10 mouse cellular contexts compared by ENCODE assay signal in genomic region chr1:166794622-166795244, GRCm38 (mm10).
DNase-seq lines count a peak whose midpoint lies in the region; ATAC-seq and TF ChIP-seq lines count a peak whose summit lies in the region.
"Had no signal": no experiment of that assay in that cellular context is flagged by ENCODE, and none has a peak within 500 bp of the region (broad histone marks: within the 10 kb centered on the region; RNA-seq: fewer than 3 reads in every experiment).

No protein-coding gene starts in this region.

- no peaks in the 10 kb centered on the region for H3K9me3 ChIP-seq in heart, embryonic 11.5 days (replicated peaks; ENCODE audit: control insufficient read depth, low read length)
- H3K9me3 ChIP-seq: liver, embryonic 15.5 days had no signal

- TF ChIP-seq POLR2A in heart, adult 2 months (IDR thresholded peaks at IDR 0.05; ENCODE audit: insufficient read depth, low read depth, low read length), result no peak

- no peak overlapping the region for H3K4me2 ChIP-seq in heart, embryonic 11.5 days
- H3K4me2 ChIP-seq: liver, embryonic 15.5 days had no signal

- ATAC-seq in heart, embryonic 11.5 days (replicated peaks; ENCODE audit: insufficient number of reproducible peaks, low FRiP score, low TSS enrichment), result no peak
- ATAC-seq: Patski had no signal

- peak; percentile 61 for TF ChIP-seq CTCF in heart, adult 2 months (IDR thresholded peaks at IDR 0.05)

- 76% methylated on average over 14 of the region's 14 CpGs for WGBS in heart, adult 2 months
- 54% methylated on average over 14 of the region's 14 CpGs for WGBS in heart, embryonic 11.5 days (ENCODE audit: insufficient replicate concordance)

- H3K79me2 ChIP-seq in heart, adult 2 months (replicated peaks; ENCODE audit: control insufficient read depth, insufficient read depth, low read length), result no peaks in the 10 kb centered on the region

- H3K4me3 ChIP-seq in heart, adult 2 months, result no peak overlapping the region
- no peak overlapping the region for H3K4me3 ChIP-seq in heart, embryonic 11.5 days (ENCODE audit: low read depth, low read length)
- H3K4me3 ChIP-seq: liver, embryonic 15.5 days had no signal

- DNase-seq in heart, adult 2 months, result no peak
- DNase-seq in right cerebral cortex, postnatal 4 days, result peak; percentile 8
- no peak for DNase-seq in right cerebral cortex, postnatal 25 days
- peak; percentile 34 for DNase-seq in embryo, embryonic 10.5 days (ENCODE audit: low spot score)
- no peak for DNase-seq in thymus, postnatal 25 days
- DNase-seq in right cerebral cortex, postnatal 36 days (ENCODE audit: low spot score in 2 of 2), result no peak
- DNase-seq in urinary bladder, postnatal 14 days (ENCODE audit: low spot score), result no peak

- intact Hi-C loops in heart, adult 2 months (cut with DNase I), result loop anchor here (10.0 kb wide), 1 partner anchor 540 kb away; no protein-coding TSS in a partner anchor

- H3K9ac ChIP-seq in heart, adult 2 months (ENCODE audit: low read depth, low read length), result no peak overlapping the region
- H3K9ac ChIP-seq in heart, embryonic 11.5 days (ENCODE audit: low read depth, low read length), result no peak overlapping the region
- H3K9ac ChIP-seq: liver, embryonic 15.5 days had no signal

- no peaks in the 10 kb centered on the region for H3K27me3 ChIP-seq in heart, adult 2 months (ENCODE audit: control insufficient read depth, insufficient read depth, low read length)
- H3K27me3 ChIP-seq in heart, embryonic 11.5 days (ENCODE audit: control insufficient read depth, insufficient read depth, low read length), result no peaks in the 10 kb centered on the region
- H3K27me3 ChIP-seq: liver, embryonic 15.5 days; Patski had no signal

- no peak for TF ChIP-seq EP300 in heart, adult 2 months (IDR thresholded peaks at IDR 0.05; ENCODE audit: insufficient read depth, low read depth, low read length)

- no peak overlapping the region for H3K27ac ChIP-seq in heart, adult 2 months
- H3K27ac ChIP-seq in heart, embryonic 11.5 days (ENCODE audit: low read depth, low read length), result no peak overlapping the region
- H3K27ac ChIP-seq: liver, embryonic 15.5 days had no signal

- H3K4me1 ChIP-seq in heart, adult 2 months (ENCODE audit: control insufficient read depth, insufficient read depth, low read length), result no peaks in the 10 kb centered on the region; the same call in 1 of the 2 replicates
- H3K4me1 ChIP-seq in heart, embryonic 11.5 days (ENCODE audit: control insufficient read depth, insufficient read depth, low read length), result no peaks in the 10 kb centered on the region
- H3K4me1 ChIP-seq: liver, embryonic 15.5 days had no signal

- H3K36me3 ChIP-seq in heart, adult 2 months (ENCODE audit: control insufficient read depth, insufficient read depth, low read length), result no peaks in the 10 kb centered on the region
- no peaks in the 10 kb centered on the region for H3K36me3 ChIP-seq in heart, embryonic 11.5 days (ENCODE audit: control insufficient read depth, insufficient read depth, low read length)
- H3K36me3 ChIP-seq: liver, embryonic 15.5 days had no signal

Comparison
In these comparisons a context has a peak if more than half of its experiments do, and no peak if none do; other contexts are left out.
1. DNase-seq: peak in right cerebral cortex, postnatal 4 days (single experiment) and embryo, embryonic 10.5 days (single experiment); none in heart, adult 2 months (0 of 2), right cerebral cortex, postnatal 25 days (single experiment), thymus, postnatal 25 days (single experiment), right cerebral cortex, postnatal 36 days (0 of 2) and urinary bladder, postnatal 14 days (single experiment).